Mouse (Mus musculus): ENCODE measurements around the gene Vamp9. TPM values are rescaled to one million over a fixed set of nuclear protein-coding genes. Genes with fewer than 3 reads are reported as not detected.

The Vamp9 gene
- polyA plus RNA-seq, 1 experiment from 2014 or later, result 0.29 TPM

- ATAC-seq (ENCODE audit: insufficient read depth), result no peak
- Histone ChIP-seq H3K9ac (no peak overlapping the region), H3K27me3 (ENCODE audit: insufficient read depth, low read length) (no peaks in the 10 kb centered on the region), H3K27ac (ENCODE audit: low read depth) (no peak overlapping the region), H3K4me2 (no peak overlapping the region), H3K9me3 (ENCODE audit: low read depth, low read length) (peaks cover 8% of the 10 kb centered on the region; the same call in 1 of the 2 replicates), H3K4me1 (ENCODE audit: insufficient read depth) (no peaks in the 10 kb centered on the region), H3K4me3 (ENCODE audit: low read depth, low read length) (no peak overlapping the region), H3K36me3 (ENCODE audit: insufficient read depth) (no peaks in the 10 kb centered on the region)
- 46% methylated on average over 10 of the region's 10 CpGs for WGBS
- peak; percentile 71 for DNase-seq
- TF ChIP-seq CTCF (IDR thresholded peaks at IDR 0.05; ENCODE audit: low read depth), result no peak
Observed at GRCm38 (mm10) chr5:99941776-99942502, 35.9 kb downstream of the Vamp9 start.

DNA sequence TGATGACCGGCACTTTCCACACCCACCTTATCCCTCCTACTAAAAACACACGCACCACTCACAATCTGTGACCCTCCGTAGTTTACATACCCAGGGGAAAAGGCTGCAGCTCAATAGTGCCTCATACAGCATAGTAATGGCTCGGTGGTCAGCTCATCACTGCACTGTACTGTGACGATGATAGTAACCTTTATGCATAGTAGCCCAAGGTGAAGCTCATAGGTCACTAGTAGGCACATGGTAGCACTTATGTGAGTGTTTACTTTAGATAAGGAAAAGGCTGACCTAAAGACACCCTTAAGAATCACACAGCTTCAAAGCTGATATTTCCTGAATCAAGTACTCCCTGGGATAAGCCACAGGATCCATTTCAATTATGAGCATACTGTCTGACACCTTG, 46.5 kb downstream of the Vamp9 start:
- H3K4me3 ChIP-seq (ENCODE audit: low read depth, low read length), result no peak overlapping the region
- H3K36me3 ChIP-seq (ENCODE audit: insufficient read depth), result peaks cover 5% of the 10 kb centered on the region; the same call in 1 of the 2 replicates
- no peaks in the 10 kb centered on the region for H3K27me3 ChIP-seq (ENCODE audit: insufficient read depth, low read length)
- no peaks in the 10 kb centered on the region for H3K4me1 ChIP-seq (ENCODE audit: insufficient read depth)
- H3K9me3 ChIP-seq (ENCODE audit: low read depth, low read length), result no peaks in the 10 kb centered on the region
- DNase-seq (no peak), ATAC-seq (ENCODE audit: insufficient read depth) (no peak)
- 63% methylated on average over 5 of the region's 5 CpGs for WGBS
- no peak overlapping the region for H3K4me2 ChIP-seq
- H3K9ac ChIP-seq, result no peak overlapping the region
- TF ChIP-seq CTCF (IDR thresholded peaks at IDR 0.05; ENCODE audit: low read depth), result no peak
- no peak overlapping the region for H3K27ac ChIP-seq (ENCODE audit: low read depth)

DNA sequence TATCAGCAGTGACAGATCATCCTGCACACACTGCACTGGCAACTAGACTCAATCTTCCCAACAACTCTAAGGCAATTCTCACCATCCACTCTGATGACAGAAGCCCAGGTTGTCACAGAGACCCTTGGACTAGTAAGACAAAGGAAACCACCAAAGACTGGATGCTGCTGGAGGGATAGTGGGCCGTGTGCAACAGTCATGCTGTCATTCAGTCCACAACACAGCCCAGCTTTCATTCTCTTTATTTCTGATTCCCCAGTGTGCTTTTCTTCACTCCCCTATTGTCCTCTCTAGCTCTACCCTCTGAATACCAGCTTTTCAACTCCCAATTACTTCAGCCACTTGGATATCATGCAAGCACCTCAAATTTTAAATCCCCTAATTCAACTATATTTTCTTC, 47.8 kb downstream of the Vamp9 start:
- H3K9ac ChIP-seq, result no peak overlapping the region
- no peak overlapping the region for H3K4me3 ChIP-seq (ENCODE audit: low read depth, low read length)
- no peaks in the 10 kb centered on the region for H3K27me3 ChIP-seq (ENCODE audit: insufficient read depth, low read length)
- peaks cover 17% of the 10 kb centered on the region; the same call in 1 of the 2 replicates for H3K36me3 ChIP-seq (ENCODE audit: insufficient read depth)
- DNase-seq (no peak), ATAC-seq (ENCODE audit: insufficient read depth) (no peak)
- TF ChIP-seq CTCF (IDR thresholded peaks at IDR 0.05; ENCODE audit: low read depth), result no peak
- H3K27ac ChIP-seq (ENCODE audit: low read depth), result no peak overlapping the region
- H3K4me2 ChIP-seq, result no peak overlapping the region
- no peaks in the 10 kb centered on the region for H3K4me1 ChIP-seq (ENCODE audit: insufficient read depth)
- H3K9me3 ChIP-seq (ENCODE audit: low read depth, low read length), result no peaks in the 10 kb centered on the region
- 50% methylated on average over 1 of the region's 1 CpGs for WGBS

- Histone ChIP-seq H3K9me3 (ENCODE audit: low read depth, low read length) (no peaks in the 10 kb centered on the region), H3K36me3 (ENCODE audit: insufficient read depth) (peaks cover 58% of the 10 kb centered on the region), H3K27me3 (ENCODE audit: insufficient read depth, low read length) (no peaks in the 10 kb centered on the region), H3K4me3 (ENCODE audit: low read depth, low read length) (no peak overlapping the region), H3K4me2 (no peak overlapping the region), H3K4me1 (ENCODE audit: insufficient read depth) (no peaks in the 10 kb centered on the region), H3K27ac (ENCODE audit: low read depth) (no peak overlapping the region), H3K9ac (no peak overlapping the region)
- 53% methylated on average over 1 of the region's 1 CpGs for WGBS
- DNase-seq, result peak; percentile 48
- ATAC-seq (ENCODE audit: insufficient read depth), result no peak
- no peak for TF ChIP-seq CTCF (IDR thresholded peaks at IDR 0.05; ENCODE audit: low read depth)
Observed at GRCm38 (mm10) chr5:99958666-99959065, 52.6 kb downstream of the Vamp9 start.

GRCm38 (mm10) chr5:99959236-99959936, 53.3 kb downstream of the Vamp9 start:
- Histone ChIP-seq H3K27me3 (ENCODE audit: insufficient read depth, low read length) (no peaks in the 10 kb centered on the region), H3K4me3 (ENCODE audit: low read depth, low read length) (no peak overlapping the region), H3K4me1 (ENCODE audit: insufficient read depth) (no peaks in the 10 kb centered on the region), H3K4me2 (no peak overlapping the region), H3K9ac (no peak overlapping the region), H3K27ac (ENCODE audit: low read depth) (no peak overlapping the region), H3K36me3 (ENCODE audit: insufficient read depth) (peaks cover 66% of the 10 kb centered on the region), H3K9me3 (ENCODE audit: low read depth, low read length) (no peaks in the 10 kb centered on the region)
- peak; percentile 32 for DNase-seq
- 76% methylated on average over 2 of the region's 2 CpGs for WGBS
- ATAC-seq (ENCODE audit: insufficient read depth), result no peak
- TF ChIP-seq CTCF (IDR thresholded peaks at IDR 0.05; ENCODE audit: low read depth), result no peak

DNA sequence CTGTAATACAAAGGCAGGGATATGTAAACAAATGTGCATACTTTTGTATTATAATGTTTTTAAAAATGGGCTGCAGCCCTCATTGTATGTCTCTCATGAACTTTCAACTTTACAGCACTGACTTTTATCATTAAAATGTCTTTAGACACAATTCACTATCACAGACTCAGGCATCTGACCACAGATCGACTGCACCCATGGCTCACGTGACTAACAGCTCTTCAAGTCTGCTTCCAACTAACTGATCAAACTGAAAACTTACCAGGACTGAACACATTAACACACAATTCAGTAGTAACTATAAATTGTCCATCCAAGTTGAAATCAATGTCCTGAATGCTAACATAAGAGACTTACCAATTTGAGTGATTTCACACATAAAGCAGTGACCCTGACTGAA, 53.9 kb downstream of the Vamp9 start:
- no peak overlapping the region for H3K9ac ChIP-seq
- no peak for DNase-seq
- no peak overlapping the region for H3K4me3 ChIP-seq (ENCODE audit: low read depth, low read length)
- WGBS, result 65% methylated on average over 2 of the region's 2 CpGs
- ATAC-seq (ENCODE audit: insufficient read depth), result no peak
- H3K4me2 ChIP-seq, result no peak overlapping the region
- no peaks in the 10 kb centered on the region for H3K9me3 ChIP-seq (ENCODE audit: low read depth, low read length)
- no peak for TF ChIP-seq CTCF (IDR thresholded peaks at IDR 0.05; ENCODE audit: low read depth)
- H3K27me3 ChIP-seq (ENCODE audit: insufficient read depth, low read length), result no peaks in the 10 kb centered on the region
- peaks cover 71% of the 10 kb centered on the region for H3K36me3 ChIP-seq (ENCODE audit: insufficient read depth)
- H3K27ac ChIP-seq (ENCODE audit: low read depth), result no peak overlapping the region
- H3K4me1 ChIP-seq (ENCODE audit: insufficient read depth), result no peaks in the 10 kb centered on the region

DNA sequence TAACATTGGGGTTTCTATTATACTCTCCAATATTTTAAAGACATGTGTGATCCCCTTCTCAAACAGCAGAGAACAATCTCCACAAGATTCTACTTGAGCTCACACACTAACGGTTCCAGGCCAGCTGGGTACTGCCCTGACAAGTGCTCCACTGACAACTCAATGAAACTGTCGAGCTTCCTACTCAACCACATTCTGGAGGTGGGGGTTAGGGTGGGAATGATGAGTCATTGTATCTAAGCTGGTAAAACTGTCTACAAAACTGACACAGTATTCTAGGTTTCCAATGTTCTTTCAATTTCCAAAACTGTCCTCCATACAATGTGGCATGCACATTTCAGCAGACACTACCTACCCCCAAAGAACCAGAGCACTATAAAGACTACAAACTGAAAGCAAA, 67.9 kb downstream of the Vamp9 start:
- H3K4me1 ChIP-seq (ENCODE audit: insufficient read depth), result peaks cover 17% of the 10 kb centered on the region
- ATAC-seq (ENCODE audit: insufficient read depth), result no peak
- peak overlapping the region; percentile 86 for H3K4me2 ChIP-seq
- DNase-seq, result no peak
- H3K27me3 ChIP-seq (ENCODE audit: insufficient read depth, low read length), result no peaks in the 10 kb centered on the region
- peaks cover 38% of the 10 kb centered on the region for H3K36me3 ChIP-seq (ENCODE audit: insufficient read depth)
- WGBS, result 10% methylated on average over 2 of the region's 2 CpGs
- peak overlapping the region; percentile 14; the same call in 1 of the 2 replicates for H3K4me3 ChIP-seq (ENCODE audit: low read depth, low read length)
- no peak overlapping the region; the same call in 1 of the 2 replicates for H3K9ac ChIP-seq
- TF ChIP-seq CTCF (IDR thresholded peaks at IDR 0.05; ENCODE audit: low read depth), result no peak
- no peak overlapping the region for H3K27ac ChIP-seq (ENCODE audit: low read depth)
- H3K9me3 ChIP-seq (ENCODE audit: low read depth, low read length), result no peaks in the 10 kb centered on the region

Measured in lung, embryonic 14.5 days (tissue).